Mouse (Mus musculus): ENCODE measurements around the gene Gpc6.

Gene Gpc6

DNA sequence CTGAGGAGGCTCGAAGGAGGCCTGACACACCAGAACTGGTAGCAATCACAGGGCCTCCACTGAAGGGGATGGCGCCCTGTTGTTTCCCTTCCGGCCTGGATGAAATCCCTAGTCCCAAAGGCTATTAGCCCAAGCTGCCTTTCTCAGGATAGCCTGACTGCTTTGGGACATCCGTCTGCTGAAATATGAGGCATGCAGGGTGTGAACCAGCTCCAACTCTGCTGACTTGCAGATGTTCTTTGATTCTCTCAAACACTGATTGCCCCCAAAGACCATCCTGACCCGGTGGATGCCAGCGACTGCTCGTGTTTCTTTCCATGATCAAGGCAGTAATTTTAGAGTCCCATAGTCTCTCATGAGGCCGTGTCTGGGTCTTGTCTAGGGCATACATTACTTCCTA is 991.5 kb downstream of the Gpc6 start:
- in situ Hi-C loops (cut with MboI, MseI) = loop anchor here in 1 of 2 experiments (10.0 kb wide), 1 partner anchor 1982 kb away; no protein-coding TSS in a partner anchor

DNA sequence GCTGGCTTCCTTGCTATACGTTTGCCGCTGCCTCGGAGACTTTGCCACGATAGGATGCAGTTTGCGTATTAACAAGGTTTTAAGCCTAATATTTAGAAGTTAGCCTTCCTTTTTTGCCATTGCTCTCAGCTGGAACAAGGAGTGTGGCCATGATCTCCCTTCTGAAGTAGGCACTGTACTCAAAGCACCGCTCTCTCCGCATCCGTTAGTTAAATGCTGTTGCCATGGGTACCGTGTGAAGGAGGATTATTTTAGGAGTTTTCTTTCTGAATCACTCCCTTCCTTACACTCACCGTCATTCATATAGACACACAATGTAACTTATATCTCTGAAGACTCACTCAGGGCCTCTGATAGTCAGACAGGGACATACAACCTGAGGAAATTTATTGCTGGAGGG is 993.6 kb downstream of the Gpc6 start:
- in situ Hi-C loops (cut with MboI, MseI) = loop anchor here in 1 of 2 experiments (10.0 kb wide), 1 partner anchor 1984 kb away; no protein-coding TSS in a partner anchor

DNA sequence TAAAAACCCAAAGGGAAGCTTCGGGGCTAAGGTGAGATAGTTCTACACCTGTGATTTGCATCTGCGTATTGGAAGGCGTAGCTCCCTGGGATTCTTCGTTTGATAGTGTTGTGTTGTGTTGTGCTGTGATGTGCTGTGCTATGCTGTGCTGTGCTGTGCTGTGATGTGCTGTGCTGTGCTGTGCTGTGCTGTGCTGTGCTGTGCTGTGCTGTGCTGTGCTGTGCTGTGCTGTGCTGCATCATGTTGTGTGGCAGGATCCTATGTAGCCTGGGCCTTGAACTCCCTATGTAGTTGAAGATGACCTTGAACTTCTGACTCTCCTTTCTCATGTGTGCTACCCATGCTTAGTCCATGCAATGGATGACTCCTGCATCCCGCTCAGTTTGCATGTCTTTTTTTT is 994.5 kb downstream of the Gpc6 start:
- in situ Hi-C loops (cut with MboI, MseI) = loop anchor here in 1 of 2 experiments (10.0 kb wide), 1 partner anchor 1985 kb away; no protein-coding TSS in a partner anchor

DNA sequence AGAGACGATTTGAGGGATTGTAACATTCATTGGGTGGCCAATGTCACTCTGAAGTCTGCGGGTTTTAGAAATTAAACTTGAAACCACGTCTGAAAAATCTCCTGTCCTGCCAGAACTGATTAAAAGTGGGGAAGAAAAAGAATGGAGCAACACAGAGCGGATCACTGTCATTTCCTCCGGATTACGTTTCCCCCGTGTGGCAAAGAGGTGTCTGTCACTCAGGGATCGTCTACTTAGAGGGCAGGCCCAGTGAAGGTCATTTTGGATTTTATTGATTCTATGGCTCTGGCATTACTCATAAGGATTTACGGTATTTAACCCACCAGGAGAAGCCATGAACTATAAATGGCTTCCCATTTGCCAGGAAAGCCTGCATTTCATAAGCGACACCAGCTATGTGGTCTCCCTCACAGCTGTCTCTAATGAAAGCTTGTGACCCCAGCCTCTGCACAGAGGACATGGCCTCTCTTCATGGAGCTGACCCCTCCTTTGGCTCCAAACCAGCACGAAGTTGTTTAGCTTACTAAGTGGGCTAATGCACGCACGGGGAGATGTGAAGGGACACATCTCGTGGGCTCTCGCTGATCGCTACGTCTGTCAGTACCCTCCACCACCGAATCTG is 996.4 kb downstream of the Gpc6 start:
- in situ Hi-C loops (cut with MboI, MseI) = no loop called here

- in situ Hi-C loops (cut with MboI, MseI) = no loop called here
Observed at GRCm38 (mm10) chr14:117923667-117924066, 998.6 kb downstream of the Gpc6 start.

- in situ Hi-C loops (cut with MboI, MseI) = no loop called here
Observed at GRCm38 (mm10) chr14:117930105-117930847, 1005.2 kb downstream of the Gpc6 start.

GRCm38 (mm10) chr14:117930848-117931816 is 1006.0 kb downstream of the Gpc6 start:
- in situ Hi-C loops (cut with MboI, MseI) = no loop called here

GRCm38 (mm10) chr14:117932163-117932851 is 1007.2 kb downstream of the Gpc6 start:
- in situ Hi-C loops (cut with MboI, MseI) = no loop called here

DNA sequence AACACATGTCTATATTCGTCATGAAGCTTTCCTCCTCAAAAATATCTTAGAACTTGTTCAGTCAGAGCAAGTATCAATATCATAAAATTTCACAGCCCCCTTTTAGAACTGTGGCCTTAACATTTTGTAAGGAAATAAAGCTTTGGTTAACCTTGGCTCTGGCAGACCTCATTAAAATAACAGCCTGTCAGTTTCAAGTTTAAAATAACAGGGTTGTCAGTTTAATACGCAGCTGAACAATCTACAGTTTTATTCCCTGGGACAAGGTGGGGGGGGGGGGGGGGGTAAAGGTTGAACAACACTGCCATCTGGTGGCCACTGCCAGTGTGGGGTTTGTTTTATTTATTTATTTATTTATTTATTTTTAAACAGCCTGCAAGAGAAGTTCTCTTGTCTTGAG is 1013.4 kb downstream of the Gpc6 start:
- in situ Hi-C loops (cut with MboI, MseI) = no loop called here

DNA sequence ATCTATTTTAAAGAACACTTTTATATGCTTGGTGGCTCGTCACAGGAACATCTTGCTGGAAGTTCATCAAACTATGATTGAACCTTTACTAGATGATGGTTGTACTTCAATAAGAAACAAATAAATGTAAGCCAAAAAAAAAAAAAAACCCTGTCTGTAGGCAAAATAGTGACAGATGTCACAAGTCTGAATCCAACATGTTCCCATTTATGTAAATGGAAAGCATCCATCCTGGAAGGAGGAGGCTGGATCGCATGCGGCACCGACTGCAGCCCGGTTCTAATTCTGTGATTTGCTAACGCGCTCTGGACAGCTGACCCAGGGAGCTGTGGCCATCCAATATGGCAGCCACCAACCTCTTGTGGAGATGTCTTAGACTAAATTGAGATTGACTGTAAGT is 1014.4 kb downstream of the Gpc6 start:
- in situ Hi-C loops (cut with MboI, MseI) = no loop called here

DNA sequence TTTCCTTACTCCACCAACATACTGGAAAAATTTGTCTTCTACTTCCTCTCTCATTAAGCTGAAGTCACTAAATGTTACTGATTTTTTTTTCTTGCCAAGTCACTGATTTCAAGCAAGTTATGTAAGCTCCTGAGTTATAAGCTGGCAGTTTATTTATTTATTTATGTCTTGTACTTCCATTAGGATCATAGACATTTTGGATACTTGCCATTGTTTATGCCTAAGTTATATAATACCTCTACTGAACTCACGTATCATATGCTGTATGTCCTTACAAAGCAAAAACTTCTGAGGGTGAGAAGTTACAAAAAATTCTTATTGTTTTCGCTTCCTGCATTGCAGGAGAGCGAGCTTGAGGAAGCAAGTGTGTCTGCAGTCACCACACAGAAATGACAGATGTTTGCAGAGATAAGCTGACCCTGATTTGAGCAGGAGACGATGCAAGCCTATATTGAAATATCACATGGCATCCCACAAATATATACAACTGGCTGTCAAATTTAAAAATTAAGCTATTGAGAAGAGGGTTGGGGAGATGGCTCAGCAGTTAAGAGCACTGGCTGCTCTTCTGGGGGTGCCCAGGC is 1020.9 kb downstream of the Gpc6 start:
- in situ Hi-C loops (cut with MboI, MseI) = no loop called here

- in situ Hi-C loops (cut with MboI, MseI) = no loop called here
Observed at GRCm38 (mm10) chr14:117951265-117951664, 1026.2 kb downstream of the Gpc6 start.

DNA sequence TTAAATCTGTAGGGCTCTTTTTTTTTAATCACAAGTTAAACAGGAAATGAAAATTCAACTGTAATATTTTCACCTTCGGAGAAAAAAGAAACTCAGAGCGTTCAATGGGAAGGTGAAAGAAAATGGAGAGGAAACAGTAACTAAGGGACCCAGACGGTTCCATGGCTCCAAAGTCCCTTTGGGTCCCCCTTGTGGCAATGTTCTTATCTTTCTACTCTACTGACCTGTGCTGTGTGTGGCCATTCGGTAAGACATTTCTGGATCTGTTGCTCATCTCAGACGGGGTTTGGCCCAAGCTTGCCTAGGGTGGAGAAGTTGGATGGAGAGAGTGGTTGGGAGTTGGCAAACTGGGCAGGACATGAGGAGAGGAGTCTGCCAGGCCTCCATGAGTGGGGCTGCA is 1026.6 kb downstream of the Gpc6 start:
- in situ Hi-C loops (cut with MboI, MseI) = no loop called here

DNA sequence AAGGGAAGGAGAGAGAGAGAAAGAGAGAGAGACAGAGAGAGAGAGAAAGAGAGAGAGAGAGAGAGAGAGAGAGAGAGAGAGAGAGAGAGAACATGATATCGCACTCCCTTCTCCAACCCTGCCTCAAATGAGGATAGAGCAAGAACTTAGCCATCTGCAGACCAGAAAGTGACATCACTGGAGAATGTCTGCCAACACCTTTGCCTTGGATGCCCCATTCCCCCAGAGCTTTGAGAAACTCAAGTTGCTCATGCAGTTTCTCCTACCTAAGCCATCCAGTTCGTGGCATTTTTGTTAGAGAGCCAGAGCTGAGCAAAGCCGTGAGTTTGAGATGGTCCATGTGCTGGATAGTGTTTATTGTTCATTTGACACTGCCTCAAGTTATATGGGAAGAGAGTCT is 1030.9 kb downstream of the Gpc6 start:
- in situ Hi-C loops (cut with MboI, MseI) = no loop called here

- in situ Hi-C loops (cut with MboI, MseI) = no loop called here
Observed at GRCm38 (mm10) chr14:117958389-117958788, 1033.3 kb downstream of the Gpc6 start.

- in situ Hi-C loops (cut with MboI, MseI) = no loop called here
Observed at GRCm38 (mm10) chr14:117961267-117961666, 1036.2 kb downstream of the Gpc6 start.

DNA sequence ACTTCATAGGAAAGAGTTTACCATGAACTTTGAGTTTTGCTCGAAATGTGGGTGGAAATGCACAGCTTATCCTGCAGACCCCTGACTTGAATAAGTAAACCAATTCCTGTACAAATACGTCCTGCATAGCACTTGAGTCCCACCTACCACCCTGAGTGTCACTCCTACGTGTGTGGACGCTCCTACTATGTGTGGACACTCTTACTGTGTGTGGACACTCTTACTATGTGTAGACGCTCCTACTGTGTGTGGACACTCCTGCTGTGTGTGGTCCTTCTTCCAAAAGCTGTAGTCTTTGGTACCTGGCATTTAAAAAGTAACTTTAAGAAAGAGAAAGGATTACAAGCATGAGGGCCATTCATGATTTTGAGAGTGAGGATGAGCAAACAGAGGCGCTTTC is 1036.7 kb downstream of the Gpc6 start:
- in situ Hi-C loops (cut with MboI, MseI) = no loop called here

GRCm38 (mm10) chr14:117962453-117962852 is 1037.3 kb downstream of the Gpc6 start:
- in situ Hi-C loops (cut with MboI, MseI) = no loop called here

GRCm38 (mm10) chr14:117972576-117972975 is 1047.5 kb downstream of the Gpc6 start:
- in situ Hi-C loops (cut with MboI, MseI) = no loop called here

- in situ Hi-C loops (cut with MboI, MseI) = no loop called here
Observed at GRCm38 (mm10) chr14:117981532-117981931, 1056.4 kb downstream of the Gpc6 start.

- in situ Hi-C loops (cut with MboI, MseI) = no loop called here
Observed at GRCm38 (mm10) chr14:117988444-117988843, 1063.3 kb downstream of the Gpc6 start.
